Mouse (Mus musculus): ENCODE measurements at regions not wholly inside any gene's neighbourhood (a gene's known extent, or its start where the extent isn't known, plus 50 kb on each side); places are given as distances from the start of the nearest gene placed in this dataset.
A peak's percentile ranks its signal among the peaks of the same experiment; 100 is the strongest.

DNA sequence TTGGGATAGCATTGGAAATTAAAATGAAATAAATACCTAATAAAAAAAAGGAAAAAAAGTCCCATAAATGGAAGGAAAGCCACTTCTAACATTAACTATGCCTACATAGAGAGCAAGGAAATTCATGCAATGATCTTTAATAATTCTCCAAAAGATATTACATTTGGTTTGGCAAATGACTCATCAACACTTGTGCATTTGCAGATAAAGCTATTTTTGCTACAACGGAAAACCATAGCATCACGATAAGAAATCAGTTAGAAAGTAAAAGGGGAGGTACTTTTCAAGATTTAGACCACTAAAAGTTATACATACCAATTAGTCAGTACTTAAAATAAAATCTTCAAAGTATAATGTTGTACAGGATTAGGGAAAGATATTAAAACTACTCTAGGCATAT is 109.4 kb upstream of the Tom1l1 start:
- DNase-seq (ENCODE audit: low spot score), result no peak

DNA sequence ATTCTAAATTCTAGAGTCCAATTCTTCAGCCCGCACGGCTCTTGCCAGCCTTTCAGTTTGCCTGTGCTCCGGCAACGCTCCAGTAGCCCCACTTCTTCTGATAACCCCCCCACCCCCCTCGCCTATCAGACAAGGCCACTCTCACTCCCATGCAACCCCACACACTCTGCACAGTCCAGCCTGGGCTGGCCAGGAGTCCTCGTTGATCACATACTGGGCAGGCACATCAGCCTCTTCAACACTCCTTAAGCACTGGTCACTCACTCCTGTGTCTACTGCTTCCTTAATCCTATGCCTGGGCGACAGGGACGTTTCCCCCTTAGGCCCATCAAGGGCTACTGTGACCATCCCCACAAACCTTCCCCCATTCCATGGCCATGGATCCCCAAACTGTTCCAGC is 95.4 kb upstream of the Tom1l1 start:
- DNase-seq (ENCODE audit: low spot score), result no peak

DNA sequence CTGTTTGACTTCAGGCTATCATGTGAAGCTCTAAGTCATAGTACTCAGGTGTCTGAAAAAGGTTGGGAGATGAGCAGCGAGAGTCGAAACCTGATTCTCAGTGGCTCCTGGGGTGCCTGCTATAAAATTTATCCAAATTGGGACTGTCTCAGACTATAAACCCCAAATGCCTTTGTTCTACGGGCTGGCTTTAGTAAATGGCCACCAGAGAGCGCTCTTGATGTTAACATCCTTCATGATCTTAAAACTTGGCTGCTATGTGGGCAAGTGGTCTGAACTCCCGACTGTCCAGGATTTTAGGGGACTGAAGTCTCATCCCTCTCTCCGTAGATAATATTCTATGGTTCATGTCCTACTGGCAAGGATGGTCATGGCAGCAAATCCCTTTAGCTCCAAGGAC is 94.8 kb upstream of the Tom1l1 start:
- peak; percentile 4 for DNase-seq (ENCODE audit: low spot score)

DNA sequence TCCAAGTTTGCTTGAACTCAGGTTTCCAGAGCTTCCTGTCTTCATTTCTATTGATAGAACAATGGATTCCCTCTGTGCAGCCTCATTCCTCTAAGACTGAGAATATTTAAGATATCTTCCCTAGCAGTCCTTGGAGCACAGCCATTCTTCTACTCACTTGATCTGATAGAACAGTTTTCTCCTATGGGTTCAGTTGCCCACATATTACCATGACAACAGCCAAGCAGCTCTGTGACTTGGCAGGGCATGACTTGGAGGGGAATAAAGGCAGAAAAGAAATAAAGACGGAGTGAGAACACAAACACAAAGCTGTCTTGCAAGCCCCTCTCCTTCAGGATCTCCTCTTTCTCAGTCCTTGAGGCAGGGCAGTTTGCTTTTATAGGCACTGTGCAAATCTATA is 87.6 kb upstream of the Tom1l1 start:
- no peak for DNase-seq (ENCODE audit: low spot score)

DNA sequence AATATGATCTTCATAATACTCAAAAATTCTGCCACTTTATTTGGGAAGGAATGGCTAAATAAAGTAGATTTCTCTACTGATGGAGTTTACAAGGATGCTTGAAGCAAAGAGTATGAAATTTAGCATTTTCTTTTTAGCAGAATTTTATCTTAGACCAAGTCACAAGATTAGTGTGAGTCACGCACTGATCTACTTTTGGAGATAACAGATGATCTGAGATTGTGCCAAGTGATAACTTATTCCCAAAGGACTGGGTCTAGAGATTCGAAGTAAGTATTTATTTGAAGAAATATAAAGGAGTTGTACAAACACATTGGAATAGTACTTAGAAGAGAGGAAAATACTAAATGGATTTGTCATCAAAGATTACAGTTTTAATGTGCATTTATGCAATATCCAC is 67.8 kb upstream of the Tom1l1 start:
- no peak for DNase-seq (ENCODE audit: low spot score)

DNA sequence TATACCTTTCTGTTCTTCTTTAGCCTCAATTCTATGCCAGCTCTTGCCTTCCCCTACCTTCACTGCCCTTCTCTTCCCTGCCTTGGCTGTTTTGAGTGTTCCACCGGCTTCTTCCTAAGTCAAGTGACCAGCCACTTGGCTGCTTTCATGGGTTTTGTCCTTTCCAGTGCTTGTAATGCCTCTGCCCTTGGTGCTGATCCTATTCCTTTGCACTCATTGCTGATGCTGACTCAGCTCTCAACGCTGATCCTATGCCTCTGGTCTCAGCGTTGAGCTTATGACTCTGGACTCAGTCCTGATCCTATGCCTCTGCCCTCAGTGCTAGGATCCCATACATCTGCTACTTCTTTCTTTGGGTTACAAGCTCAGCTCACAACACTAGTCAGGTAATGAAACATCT is 60.3 kb upstream of the Tom1l1 start:
- DNase-seq (ENCODE audit: low spot score), result no peak

DNA sequence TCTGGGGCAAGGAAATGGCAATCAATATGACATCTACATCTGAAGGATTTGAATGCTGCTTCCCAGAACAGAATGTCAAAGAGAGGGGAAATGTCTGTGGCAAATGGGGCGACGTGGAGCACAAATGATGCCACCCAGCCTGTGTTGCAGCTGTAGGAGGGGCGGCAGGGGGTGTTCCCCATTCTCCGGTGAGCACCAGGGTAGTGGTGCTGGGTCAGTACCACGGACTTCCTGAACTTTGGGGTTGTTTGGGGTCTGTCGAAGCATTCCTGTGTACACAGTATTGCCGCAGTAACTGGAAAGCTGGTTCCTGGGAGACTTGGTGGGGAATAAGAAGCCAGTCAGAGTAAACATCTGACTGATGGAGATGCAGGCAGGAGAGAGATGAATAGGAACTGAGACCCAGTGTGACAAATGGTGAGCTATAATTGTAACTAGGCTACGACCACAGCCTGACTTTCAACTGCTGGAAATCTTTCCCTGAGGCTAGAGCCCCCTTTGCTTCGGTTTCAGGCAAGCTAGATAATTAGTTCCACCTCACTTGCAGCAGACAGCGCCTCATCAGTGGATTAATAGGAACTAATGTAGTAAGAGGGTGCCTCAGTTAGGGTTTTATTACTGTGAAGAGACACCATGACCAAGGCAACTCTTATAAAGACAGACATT is 53.9 kb upstream of the Tom1l1 start:
- DNase-seq (ENCODE audit: low spot score), result no peak

DNA sequence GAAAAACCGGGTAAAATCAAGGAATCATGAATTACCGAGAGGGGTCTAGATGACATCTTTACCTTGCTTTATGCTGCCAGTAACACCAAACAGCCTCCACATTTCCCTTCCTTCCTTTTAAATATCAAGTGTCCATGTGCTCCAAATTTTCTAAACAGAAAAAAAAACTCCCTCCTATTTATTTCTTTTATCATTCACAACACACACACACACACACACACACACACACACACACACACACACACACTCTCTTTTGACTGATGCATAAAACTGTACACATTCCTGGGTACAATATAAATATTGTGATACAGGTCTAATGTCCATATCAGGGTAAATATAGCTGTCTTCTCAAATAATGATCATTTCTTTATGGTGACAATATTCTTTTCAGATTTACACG is 51.3 kb upstream of the Tom1l1 start:
- DNase-seq (ENCODE audit: low spot score), result no peak

DNA sequence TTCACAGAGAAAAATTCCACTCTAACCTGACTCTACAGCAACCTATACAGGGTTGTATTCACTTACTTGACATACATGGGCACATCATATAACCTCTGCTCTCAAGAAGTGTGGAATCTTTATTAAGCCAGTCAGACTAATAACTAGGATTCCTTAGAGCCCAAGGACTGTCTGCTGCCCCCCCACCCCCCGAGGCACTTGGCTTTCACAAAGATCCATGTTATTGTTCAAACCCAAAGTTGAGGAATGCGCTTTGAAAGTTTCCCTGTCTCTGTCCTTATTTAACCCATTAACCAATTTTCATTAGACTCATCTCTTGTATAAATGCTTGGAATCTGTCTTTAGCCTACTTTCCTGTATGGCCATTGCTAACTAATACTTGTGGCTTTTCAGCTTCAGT is 50.6 kb upstream of the Tom1l1 start:
- no peak for DNase-seq (ENCODE audit: low spot score)

Data from c-Kit-positive CD71-positive TER-119-positive erythroid progenitor cells, embryonic 14.5 days (primary cell).